Mouse (Mus musculus) MN1 (cell line): Measurements from ENCODE around the gene Clhc1.

ENCODE experiments used
- DNase-seq: peaks from one replicate; pipeline ENCODE4 v3.0.0-alpha.2; 2016; ENCODE audit warnings: low spot score

The Clhc1 gene

DNA sequence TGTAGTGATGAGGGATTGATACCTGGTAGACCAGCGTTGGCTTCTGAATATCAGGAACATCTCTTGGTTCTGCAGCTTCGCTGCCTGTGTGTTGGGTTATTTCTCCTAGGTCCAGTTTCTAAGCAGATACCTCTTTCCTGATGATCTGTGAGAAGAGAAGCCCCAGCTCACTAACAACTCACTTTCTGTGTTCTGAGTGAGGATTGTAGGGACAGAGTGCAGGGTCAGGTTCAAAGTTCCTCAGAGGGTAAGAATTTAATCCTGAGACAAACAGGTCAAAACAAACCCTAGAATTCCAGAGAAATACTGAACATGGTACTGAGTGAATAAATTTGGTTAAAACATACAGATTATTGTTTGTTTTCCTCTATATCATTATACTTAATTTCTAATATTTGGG, 15.7 kb downstream of the Clhc1 start:
- no peak for DNase-seq

DNA sequence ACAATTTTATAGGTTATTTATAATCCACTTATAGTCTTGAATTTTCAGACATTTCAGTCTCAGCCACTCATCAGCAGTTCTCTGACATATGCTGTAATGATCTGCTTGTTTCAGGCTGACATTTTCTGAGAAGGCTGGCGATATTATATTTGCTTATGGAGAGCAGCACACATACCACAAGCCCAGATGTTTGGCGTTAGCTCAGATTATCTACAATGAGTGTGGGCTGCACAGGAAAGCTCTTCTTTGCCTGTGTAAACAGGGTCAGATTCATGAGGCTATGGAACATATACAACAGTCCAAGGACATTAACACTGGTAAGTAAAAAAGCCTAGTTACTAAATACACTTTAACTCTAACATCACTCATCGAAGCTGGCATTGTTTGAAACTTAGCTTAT, 23.8 kb downstream of the Clhc1 start:
- DNase-seq: no peak

DNA sequence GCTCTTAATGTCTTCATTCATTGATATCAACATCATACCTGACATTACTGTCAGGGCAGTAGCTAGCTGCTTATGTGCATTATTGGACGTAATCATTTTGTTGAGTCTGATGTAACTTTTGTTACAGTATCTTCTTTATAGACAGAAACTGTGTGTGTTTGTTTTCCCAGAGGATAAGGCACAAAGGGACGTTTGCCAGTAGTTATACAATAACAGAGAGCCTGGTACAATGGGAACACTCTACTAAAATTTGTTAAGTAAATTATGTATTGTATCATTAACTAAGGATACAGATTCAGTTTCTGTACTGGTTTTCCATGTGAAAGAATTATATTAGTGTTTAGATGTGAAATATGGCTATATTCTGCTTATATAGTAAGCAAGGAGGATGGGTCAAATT, 24.9 kb downstream of the Clhc1 start:
- DNase-seq: no peak

DNA sequence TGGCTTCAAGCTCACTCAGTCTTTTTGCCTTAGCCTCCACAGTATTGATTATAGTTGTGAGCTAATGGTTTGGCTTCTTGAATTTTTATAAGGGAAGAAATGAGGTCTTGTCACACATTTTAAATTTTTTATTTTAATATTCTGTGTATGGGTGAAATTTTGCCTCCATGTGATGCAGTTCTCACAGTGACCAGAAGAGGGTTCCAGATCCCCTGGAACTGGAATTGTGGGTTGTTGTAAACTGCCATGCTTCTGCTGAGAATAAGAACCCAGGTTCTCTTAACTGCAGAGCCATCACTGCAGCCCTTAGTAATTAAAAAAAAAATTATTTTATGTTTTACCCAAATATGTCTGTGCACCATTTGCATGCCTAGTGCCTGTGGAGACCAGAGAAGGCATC, 31.9 kb downstream of the Clhc1 start:
- DNase-seq: no peak

DNA sequence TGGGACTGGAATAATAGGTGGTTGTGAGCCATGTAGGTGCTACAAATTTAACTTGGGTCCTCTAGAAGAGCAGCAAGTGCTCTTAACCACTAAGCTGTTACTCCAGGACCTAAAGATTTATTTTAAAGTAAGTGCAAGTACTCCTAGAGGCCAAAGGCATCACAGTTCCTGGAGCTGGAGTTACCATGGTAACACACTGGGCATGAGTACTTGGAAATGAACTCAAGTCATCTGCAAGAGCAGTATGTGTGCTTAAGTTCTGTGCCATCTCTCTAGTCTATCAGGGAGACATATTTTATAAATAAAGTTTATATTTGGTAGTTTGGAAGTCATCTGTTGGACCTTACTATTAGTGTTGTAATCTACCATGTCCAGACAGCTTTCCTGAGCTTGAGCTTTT, 47.5 kb downstream of the Clhc1 start:
- no peak for DNase-seq

DNA sequence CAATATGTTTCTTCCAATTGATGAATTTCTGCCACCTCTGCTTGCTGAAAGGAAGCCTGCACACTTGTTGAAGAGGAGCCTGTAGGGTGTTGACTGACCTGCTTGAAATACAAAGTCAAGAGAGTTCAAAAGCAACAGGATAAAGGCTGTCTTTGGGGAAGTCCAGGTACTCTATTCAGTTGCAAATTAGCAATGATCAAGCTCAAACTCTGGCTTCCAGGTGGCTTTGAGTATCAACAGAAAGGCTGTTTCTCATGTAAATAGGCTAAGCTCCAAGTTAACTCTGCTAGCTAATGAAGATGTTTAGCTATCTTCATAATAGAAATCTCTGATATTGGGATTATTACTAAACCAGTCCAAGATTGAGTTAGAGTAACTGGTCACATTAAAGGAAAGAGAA, 49.4 kb downstream of the Clhc1 start:
- no peak for DNase-seq

DNA sequence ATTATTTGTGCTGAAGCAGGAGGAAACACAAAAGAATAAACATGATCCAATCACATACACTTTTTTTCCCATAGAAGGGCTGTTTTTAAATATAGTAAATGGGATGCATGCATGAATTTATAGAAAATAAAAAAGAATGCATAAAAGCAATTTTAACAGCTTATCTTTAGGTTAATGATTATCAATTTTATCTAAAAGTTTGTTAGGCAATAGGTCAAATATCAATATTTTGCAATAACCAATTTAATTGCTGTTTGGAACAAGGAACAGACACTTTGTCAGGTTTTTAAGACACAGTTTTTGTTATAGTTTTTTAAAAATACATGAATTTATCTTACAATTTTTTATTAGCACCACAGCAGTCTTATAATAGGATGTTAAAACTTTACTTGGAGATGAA, 51.2 kb downstream of the Clhc1 start:
- DNase-seq: no peak

DNA sequence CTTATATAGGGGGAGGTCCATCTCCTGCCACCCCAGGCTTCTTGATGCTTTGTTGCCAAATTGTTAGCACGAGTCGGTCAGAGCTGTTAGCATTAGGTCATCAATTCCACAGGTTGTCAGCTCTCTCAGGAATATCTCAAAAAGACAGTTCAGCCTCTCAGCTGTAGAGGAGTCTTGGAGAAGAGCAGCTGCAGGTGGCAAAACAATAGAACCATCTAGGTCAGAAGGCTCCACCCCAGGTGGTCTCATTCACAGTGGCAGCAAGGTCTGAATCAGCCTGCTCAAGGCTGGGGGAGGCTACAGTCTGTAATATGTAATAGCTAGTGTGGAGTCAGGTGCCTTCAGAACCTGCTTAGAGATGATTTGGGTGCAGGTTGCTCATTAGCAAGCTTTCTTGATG, 55.8 kb downstream of the Clhc1 start:
- DNase-seq: no peak

DNA sequence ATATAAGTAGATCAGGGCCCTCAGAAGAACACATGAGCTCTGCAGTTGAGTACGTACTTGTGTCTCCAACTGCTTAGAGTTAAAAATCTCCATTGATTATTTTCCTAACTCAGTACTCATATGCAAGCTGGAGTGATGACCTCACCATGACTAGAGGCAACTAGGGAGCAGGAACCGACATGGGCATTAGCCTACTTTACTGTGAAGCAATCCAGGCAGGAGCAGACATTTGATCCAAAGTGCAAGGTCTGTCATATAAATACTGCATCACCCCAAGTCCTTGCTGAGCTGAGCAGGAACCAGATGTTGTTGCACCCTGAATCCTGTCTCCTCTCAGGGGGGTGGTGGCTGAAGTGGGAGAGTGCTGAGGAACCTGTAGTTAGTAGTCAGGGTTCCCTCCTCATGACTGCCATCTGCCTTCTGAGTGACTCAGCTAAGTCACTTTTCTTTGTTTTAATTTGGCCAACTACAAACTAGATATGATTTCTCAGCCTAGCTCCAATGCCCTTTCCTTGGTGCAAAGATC, 59.8 kb downstream of the Clhc1 start:
- no peak for DNase-seq

DNA sequence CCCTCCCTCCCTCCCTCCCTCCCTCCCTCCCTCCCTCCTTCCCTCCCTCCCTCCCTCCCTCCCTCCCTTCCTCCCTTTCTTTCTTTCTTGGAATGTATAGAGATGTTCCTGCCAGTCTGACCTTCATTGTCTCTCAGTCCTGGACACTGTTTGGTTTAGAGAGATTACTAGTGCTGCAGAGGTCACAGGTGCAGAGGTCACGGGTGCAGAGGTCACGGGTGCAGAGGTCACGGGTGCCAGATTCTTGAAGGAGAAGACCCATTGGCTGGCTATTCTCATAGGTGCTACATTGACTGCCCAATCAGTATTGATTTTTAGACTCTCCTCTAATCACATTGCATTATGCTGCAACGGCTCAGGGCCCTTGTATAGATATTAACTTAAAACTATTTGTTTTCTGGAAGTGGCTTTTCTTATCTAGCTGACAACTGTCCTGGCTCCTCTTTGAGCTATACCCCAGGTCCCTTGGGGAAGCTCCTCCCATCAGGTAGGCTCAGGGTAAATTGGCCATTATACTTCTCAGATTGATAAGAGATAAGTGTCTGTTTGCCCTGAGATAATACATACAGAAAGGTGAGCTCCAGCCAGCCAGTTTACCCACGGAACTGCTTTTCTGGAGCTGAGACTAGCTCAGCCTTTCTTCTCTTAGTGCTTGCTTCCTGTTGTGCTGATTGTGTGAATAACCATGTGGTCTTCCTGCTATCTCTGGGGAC, 62.2 kb downstream of the Clhc1 start:
- DNase-seq: no peak

DNA sequence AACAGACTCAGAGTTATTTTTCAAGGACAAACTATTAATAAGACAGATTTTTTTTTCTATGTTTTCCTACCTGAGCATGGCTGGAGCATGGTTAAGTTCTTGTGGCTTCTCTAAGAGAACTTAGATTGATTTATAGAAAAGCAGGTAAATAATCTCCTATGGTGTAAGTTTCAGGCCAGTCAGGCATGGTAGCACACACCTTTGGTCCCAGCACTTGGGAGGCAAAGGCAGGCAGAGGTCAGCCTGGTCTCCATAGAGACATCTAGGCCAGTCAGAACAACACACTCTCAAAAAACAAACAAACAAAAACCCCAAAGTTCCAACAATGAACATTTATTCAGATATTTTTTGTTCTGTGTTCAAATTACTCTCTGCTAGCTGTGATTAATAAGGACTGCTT, 64.3 kb downstream of the Clhc1 start:
- no peak for DNase-seq

DNA sequence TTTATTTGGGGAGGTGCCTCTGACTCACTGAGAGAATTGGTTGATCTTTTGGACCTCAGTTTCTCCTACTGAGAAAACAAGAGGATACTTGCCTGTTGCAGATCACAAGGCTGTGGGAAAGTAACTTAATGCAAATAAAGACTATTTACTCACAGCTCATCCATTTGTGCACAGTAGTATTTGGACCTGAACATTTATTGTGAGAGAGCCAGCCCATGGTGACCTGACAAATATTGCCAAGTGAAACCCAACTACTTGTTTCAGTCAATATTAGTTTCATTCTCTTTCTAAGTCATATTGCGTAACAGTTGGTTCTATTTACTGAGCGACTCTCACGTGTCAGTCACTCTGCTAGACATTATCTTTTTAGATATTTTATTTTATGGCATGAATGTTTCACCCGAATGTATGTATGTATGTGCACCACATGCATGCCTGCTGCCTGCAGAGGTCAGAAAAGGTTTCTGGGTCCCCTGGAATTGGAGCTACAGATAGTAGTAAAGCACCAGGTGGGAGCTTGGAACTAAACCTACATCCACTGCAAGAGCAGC, 65.5 kb downstream of the Clhc1 start:
- no peak for DNase-seq

DNA sequence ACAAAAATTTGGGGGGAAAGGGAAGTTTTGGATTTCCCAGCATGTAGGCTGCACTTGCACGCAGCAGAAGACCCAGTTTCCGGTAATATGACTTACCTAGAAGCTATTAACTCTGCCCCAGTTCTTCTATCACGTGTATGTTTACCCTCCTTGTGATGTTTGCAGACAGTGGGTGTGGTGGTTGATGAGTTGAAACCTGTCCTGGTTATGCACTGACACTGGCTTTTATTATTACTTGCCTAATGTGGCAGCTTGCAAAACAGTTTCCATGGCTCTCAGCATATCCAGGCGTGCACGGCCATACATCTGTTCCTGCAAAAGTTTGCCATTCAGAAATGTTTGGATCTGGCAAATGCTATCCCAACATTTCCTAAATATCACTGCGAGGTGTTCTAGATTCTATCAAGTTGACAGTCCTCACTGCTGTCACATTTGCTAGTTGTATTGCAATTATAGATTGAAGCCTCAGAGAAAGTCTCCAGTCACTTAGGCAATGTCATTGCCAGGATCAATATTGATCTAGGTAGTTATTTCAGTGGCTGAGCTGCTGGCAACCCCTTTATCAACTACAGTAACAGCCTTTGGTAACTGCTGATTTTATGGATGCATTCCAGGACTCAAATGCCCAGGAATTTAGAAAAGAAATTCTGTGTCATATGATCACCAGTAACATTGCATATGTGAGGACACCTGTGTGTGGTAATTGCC, 66.6 kb downstream of the Clhc1 start:
- no peak for DNase-seq

DNA sequence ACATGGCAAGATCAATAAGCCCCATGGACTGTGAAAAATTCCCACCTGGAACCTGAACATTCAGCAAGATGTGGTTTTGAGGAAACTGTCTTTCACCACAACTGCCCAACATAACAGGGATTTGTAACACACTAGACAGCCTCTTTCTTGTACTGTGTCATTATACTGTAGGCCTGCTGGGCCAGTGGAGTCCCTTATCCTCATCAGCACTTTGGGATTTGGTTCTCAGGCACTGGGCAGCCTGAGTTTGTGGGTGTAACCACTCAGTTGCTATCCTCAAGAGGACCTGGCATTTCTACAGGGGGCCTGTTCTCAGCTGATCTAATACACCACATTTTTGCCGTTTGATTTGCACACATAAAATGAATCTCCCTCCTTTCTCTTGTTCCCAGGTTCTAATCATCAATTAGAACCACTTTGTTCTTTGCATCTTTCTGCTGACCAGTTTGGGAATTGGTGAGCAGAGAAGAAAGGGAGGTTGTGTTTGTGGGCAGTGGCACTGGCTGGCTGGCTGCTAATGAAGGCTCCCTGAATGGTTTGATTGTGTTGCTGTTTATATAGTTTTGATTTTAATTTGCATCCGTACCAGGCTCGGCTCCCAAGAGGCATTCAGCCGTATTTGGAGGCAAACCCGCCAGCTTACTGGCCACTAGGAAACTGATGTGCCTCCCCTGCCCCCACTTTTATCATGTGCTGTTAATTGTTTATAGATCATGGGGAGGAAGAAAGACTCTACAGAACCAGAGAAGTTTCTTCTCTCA, 74.5 kb downstream of the Clhc1 start:
- DNase-seq: no peak

DNA sequence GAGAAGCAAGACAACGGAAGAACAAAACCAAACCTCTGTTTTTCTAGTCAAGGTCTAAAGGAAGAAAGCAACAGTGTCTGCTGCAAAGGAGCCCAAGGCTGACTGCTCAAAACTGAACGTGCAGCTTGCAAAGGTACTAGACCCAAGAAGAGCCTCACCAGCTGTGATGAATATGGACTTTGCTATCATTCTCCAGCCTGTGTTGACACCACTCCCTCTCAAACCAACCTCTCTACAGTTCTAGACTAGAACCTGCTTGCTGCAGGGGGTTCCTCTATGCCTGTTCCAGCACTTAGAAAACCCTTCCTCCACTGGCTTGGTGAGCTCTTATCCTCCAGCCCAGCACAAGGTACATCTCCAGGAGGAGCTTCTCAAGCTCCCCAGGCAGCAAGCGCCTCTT, 75.6 kb downstream of the Clhc1 start:
- no peak for DNase-seq

DNA sequence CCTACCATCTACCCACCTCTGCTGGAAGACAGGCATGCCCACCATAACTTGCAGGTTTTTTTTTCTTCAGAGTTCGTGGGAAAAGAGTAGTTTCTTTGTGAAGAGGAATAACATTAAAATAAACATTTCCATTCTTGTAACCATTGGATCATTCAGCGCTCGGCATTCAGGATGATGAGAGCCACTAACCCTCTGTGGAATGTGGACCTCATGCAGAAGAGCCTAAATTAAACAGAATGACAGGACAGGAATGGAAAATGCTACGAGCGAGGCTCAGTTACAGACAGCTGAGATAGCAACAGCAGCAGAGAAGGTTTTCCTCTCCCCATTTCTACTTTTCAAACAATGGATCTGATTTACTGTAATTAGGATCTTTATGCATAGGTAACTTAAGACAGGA, 78.8 kb downstream of the Clhc1 start:
- DNase-seq: no peak

DNA sequence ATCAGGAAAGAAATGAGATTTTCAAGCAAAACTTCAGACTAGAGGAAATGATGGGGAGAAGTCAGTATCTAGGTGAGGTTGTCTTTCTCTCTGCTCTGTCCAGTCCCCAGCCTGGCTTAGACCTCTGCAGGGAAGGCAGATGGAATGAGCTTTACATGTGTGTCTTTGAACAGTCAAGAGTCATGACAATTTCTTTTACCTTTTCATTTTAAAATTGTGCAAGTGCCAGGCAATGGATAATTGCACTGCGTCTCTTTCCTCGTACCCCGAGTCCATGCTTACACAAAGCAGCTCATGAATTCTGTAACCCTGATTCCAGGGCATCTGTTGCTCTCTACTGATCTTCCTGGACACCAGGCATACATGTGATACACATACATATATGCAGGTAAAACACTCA, 80.0 kb downstream of the Clhc1 start:
- no peak for DNase-seq
